Mouse (Mus musculus) hindbrain, embryonic 13.5 days (tissue): Measurements from ENCODE around the gene Slc25a24. TPM values are rescaled to one million over a fixed set of nuclear protein-coding genes. Genes with fewer than 3 reads are reported as not detected.

Source experiments
- ATAC-seq: fragments of 200-750 bp; cut with Nextera tagmentation; 2 replicates; pipeline ENCODE4 v1.8.0; 2017; ENCODE audit warnings: moderate TSS enrichment; ENCODE audit not compliant: low FRiP score
- H3K27ac ChIP-seq: fragments of 300-500 bp; sonication (generic); 2 replicates; pipeline ENCODE4 v1.5.1; 2015; ENCODE audit warnings: inconsistent platforms, mild to moderate bottlenecking, moderate library complexity
- H3K27me3 ChIP-seq: fragments of 300-500 bp; sonication (generic); 2 replicates; pipeline ENCODE4 v1.6.1; 2015; ENCODE audit warnings: mild to moderate bottlenecking, inconsistent platforms
- H3K36me3 ChIP-seq: fragments of 300-500 bp; sonication (generic); 2 replicates; pipeline ENCODE4 v1.6.1; 2015; ENCODE audit warnings: mild to moderate bottlenecking, inconsistent platforms
- H3K4me1 ChIP-seq: fragments of 300-500 bp; sonication (generic); replicated peaks from 2 replicates; pipeline ENCODE4 v1.6.1; 2015; ENCODE audit warnings: inconsistent platforms
- H3K4me2 ChIP-seq: fragments of 300-500 bp; sonication (generic); 2 replicates; pipeline ENCODE4 v1.6.1; 2015; ENCODE audit warnings: inconsistent platforms, mild to moderate bottlenecking, moderate library complexity
- H3K4me3 ChIP-seq: fragments of 300-500 bp; sonication (generic); 2 replicates; pipeline ENCODE4 v1.5.1; 2015; ENCODE audit warnings: mild to moderate bottlenecking, inconsistent platforms
- H3K9ac ChIP-seq: fragments of 300-500 bp; sonication (generic); 2 replicates; pipeline ENCODE4 v1.6.1; 2015; ENCODE audit warnings: mild to moderate bottlenecking, inconsistent platforms
- H3K9me3 ChIP-seq: fragments of 300-500 bp; sonication (generic); 2 replicates; pipeline ENCODE4 v1.6.1; 2016; ENCODE audit warnings: inconsistent platforms
- whole genome bisulfite sequencing: fragments of 180-500 bp; shearing (Covaris S2); methylation state at CpG from one replicate; pipeline ENCODE4 v1.1.7; 2015; 5-methylcytosine and 5-hydroxymethylcytosine counted together
- polyA plus RNA-seq: library from polyadenylated mRNA; unstranded; fragments of >200 nt; fragmentation: Nextera tagmentation; extraction: Ambion mirVana; gene quantifications from 2 replicates; pipeline ENCODE4 v1.2.1, GENCODE M21; 2015

Slc25a24 gene
- polyA plus RNA-seq, 1 experiment from 2014 or later, result 7.5 TPM

DNA sequence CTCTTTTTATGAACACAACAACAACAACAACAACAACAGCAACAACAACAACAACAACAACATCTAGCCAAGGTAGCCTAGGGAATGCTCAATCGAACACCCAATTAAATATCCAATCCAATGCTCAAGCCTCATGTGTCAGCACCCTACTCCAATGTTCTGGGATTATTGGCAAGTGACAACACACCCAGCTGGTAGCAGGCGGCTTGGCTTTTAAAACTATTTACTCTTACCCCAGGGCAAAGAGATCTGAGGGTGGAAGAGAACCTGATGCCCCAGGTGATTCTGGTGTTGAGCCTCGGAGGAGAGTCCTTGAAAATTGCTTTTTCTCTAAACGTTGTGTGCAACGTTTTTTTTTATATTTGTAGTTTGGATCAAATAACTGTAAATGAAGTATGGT, 51.4 kb downstream of the Slc25a24 start:
- ATAC-seq, result no peak
- peaks cover 9% of the 10 kb centered on the region; the same call in 1 of the 2 replicates for H3K4me1 ChIP-seq
- H3K4me3 ChIP-seq, result no peak overlapping the region
- 86% methylated on average over 5 of the region's 5 CpGs for whole genome bisulfite sequencing
- H3K36me3 ChIP-seq, result no peaks in the 10 kb centered on the region
- no peak overlapping the region for H3K4me2 ChIP-seq
- H3K27me3 ChIP-seq, result no peaks in the 10 kb centered on the region
- H3K9me3 ChIP-seq, result no peaks in the 10 kb centered on the region
- no peak overlapping the region for H3K9ac ChIP-seq
- no peak overlapping the region for H3K27ac ChIP-seq

DNA sequence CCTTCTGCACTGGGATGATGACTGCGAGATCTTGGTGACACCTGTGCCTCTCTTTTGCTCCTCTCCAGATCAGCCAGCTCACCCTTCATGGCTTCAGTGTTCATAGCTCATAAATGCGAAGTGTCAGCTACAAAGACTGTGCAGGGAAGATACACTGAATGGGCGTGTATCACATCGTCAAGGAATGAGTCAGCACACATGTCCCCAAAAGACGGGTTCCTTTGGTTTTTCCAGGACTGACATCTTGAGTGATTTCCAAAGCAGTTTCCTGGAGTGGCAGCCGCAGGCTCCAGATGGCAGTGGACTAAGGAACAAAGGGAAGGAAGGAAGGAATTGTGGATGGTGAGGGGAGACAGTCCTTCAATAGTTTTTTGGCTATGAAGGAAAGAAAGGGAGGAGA, 55.8 kb downstream of the Slc25a24 start:
- no peak overlapping the region for H3K27ac ChIP-seq
- H3K4me2 ChIP-seq, result no peak overlapping the region
- peaks cover 19% of the 10 kb centered on the region; the same call in 1 of the 2 replicates for H3K4me1 ChIP-seq
- no peaks in the 10 kb centered on the region for H3K9me3 ChIP-seq
- no peaks in the 10 kb centered on the region for H3K36me3 ChIP-seq
- H3K9ac ChIP-seq, result no peak overlapping the region
- WGBS, result 36% methylated on average over 6 of the region's 6 CpGs
- no peak overlapping the region for H3K4me3 ChIP-seq
- no peaks in the 10 kb centered on the region for H3K27me3 ChIP-seq
- ATAC-seq, result no peak; the same call in 1 of the 2 replicates

DNA sequence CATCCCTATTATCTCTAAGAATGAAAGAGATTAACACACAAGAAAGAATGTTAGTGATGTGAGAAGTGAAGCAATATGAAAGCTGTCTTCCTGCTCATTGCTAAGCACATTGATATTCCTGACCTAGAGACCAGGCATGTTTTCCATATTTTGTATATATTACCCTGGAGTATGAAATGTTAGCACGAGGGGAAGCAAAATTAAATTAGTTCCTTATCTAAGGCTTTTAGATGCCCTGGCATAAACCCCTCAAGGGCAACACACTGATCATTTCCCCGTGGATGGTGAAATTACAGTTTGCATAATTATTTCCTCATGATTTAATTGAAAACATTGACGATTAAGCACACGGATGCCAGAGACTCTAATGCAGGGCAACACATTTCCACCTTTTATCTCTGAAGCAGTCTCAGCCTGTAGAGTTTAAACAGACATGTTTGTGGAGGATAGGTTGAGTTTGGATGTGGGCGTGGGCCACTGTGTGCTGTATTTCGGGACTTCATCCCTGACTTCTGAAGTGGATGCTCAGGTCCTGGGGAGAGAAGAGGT, 56.7 kb downstream of the Slc25a24 start:
- Histone ChIP-seq H3K27ac (no peak overlapping the region), H3K36me3 (no peaks in the 10 kb centered on the region), H3K4me1 (peaks cover 19% of the 10 kb centered on the region; the same call in 1 of the 2 replicates), H3K9ac (no peak overlapping the region), H3K27me3 (no peaks in the 10 kb centered on the region), H3K9me3 (no peaks in the 10 kb centered on the region), H3K4me2 (no peak overlapping the region), H3K4me3 (no peak overlapping the region)
- 66% methylated on average over 6 of the region's 6 CpGs for WGBS
- ATAC-seq, result peak; percentile 30

- 87% methylated on average over 2 of the region's 2 CpGs for WGBS
- ATAC-seq, result no peak
Measured at GRCm38 (mm10) chr3:109196166-109196565, 73.2 kb downstream of the Slc25a24 start.

DNA sequence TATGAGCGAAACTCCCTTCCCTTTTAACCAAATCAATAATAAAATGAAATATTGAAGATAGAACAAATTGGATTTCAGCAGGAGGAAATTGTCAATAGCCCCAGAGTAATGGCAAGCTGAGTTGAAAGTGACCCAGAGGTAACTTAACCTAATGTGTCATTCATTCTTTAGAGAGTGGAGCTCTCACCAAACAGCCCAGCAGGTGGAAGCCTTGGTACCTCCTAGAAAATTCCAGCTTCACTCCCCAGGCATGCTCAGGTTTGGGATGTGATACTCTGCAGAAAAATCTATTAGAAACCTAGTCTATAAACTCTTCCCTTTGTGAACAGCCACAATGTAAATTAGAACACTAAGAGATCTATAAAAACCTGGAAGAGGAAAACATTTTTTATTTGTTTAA, 76.3 kb downstream of the Slc25a24 start:
- WGBS, result 87% methylated on average over 1 of the region's 1 CpGs
- ATAC-seq, result no peak
- no peak overlapping the region for H3K4me2 ChIP-seq
- H3K9me3 ChIP-seq, result no peaks in the 10 kb centered on the region
- H3K27me3 ChIP-seq, result no peaks in the 10 kb centered on the region
- no peaks in the 10 kb centered on the region for H3K36me3 ChIP-seq
- H3K4me3 ChIP-seq, result no peak overlapping the region
- no peak overlapping the region for H3K27ac ChIP-seq
- no peak overlapping the region for H3K9ac ChIP-seq
- H3K4me1 ChIP-seq, result no peaks in the 10 kb centered on the region

More at GRCm38 (mm10) chr3:109196166-109196565, 73.2 kb downstream of the Slc25a24 start:
- Histone ChIP-seq H3K9me3 (no peaks in the 10 kb centered on the region), H3K27me3 (no peaks in the 10 kb centered on the region), H3K36me3 (no peaks in the 10 kb centered on the region), H3K9ac (no peak overlapping the region), H3K27ac (no peak overlapping the region), H3K4me1 (no peaks in the 10 kb centered on the region), H3K4me2 (no peak overlapping the region), H3K4me3 (no peak overlapping the region)

- Histone ChIP-seq H3K4me3 (no peak overlapping the region), H3K9ac (no peak overlapping the region), H3K27me3 (no peaks in the 10 kb centered on the region), H3K36me3 (no peaks in the 10 kb centered on the region), H3K4me1 (no peaks in the 10 kb centered on the region), H3K4me2 (no peak overlapping the region), H3K27ac (no peak overlapping the region), H3K9me3 (no peaks in the 10 kb centered on the region)
- WGBS, result 95% methylated on average over 3 of the region's 3 CpGs
- ATAC-seq, result no peak
Measured at GRCm38 (mm10) chr3:109212322-109212721, 89.4 kb downstream of the Slc25a24 start.

DNA sequence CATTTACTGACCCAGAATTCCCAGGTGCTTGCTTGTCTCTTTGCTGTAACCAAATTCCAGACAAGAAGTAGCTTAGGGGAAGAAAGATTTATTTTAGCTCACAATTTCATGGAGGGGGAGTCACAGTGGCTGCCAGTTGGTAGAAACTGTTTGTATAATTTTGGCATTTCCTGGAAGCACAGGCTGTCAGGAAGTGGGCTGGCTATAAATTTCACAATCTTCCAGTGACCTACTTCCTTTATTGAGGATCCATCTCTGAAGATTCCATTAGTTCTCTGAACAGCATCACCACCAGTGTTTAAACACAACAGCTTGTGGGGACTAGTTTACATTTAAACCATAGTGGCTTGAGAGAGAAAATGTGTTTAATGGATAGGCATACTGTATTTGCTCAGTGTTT, 93.4 kb downstream of the Slc25a24 start:
- no peaks in the 10 kb centered on the region for H3K36me3 ChIP-seq
- no peak overlapping the region for H3K9ac ChIP-seq
- no peak for ATAC-seq
- no peak overlapping the region for H3K4me3 ChIP-seq
- no peaks in the 10 kb centered on the region for H3K4me1 ChIP-seq
- H3K9me3 ChIP-seq, result no peaks in the 10 kb centered on the region
- no peaks in the 10 kb centered on the region for H3K27me3 ChIP-seq
- no peak overlapping the region for H3K4me2 ChIP-seq
- no peak overlapping the region for H3K27ac ChIP-seq

Other genes starting within 250 kb of the Slc25a24 start
- gene Fndc7, start 233.1 kb upstream of the Slc25a24 start, polyA plus RNA-seq, result 0.09 TPM in 1 of 2 replicates, not detected in the other
- gene Prpf38b, start 211.4 kb upstream of the Slc25a24 start, polyA plus RNA-seq, result 67.6 and 70.4 TPM in 2 replicates
- 1.4 and 2.4 TPM in 2 replicates for gene Henmt1, start 183.3 kb upstream of the Slc25a24 start, polyA plus RNA-seq
- not detected in 2 replicates for gene Gm9857, start 182.7 kb upstream of the Slc25a24 start, polyA plus RNA-seq
- 10.0 and 10.1 TPM in 2 replicates for gene Fam102b, start 95.5 kb upstream of the Slc25a24 start, polyA plus RNA-seq
- gene Slc25a54, start 42.7 kb upstream of the Slc25a24 start, polyA plus RNA-seq, result not detected in 2 replicates
- 23.2 and 24.8 TPM in 2 replicates for gene Vav3, start 217.5 kb downstream of the Slc25a24 start, polyA plus RNA-seq